Mouse (Mus musculus) MEL (cell line): ENCODE measurements around the gene Il15ra. TPM values are rescaled to one million over a fixed set of nuclear protein-coding genes. Genes with fewer than 3 reads are reported as not detected.

ENCODE experiments used
- DNase-seq: peaks from one replicate; pipeline ENCODE4 v3.0.0; 2011; ENCODE audit warnings: low read depth, low spot score
- H3K27ac ChIP-seq: 2 replicates; pipeline ENCODE4 v1.5.1; 2012; ENCODE audit warnings: low read depth, mild to moderate bottlenecking, control low read depth, low read length, moderate library complexity; ENCODE audit not compliant: control insufficient read depth
- H3K27me3 ChIP-seq, 2 experiments: fragments of 150-350 bp in 1 of 2; sonication (generic) in 1 of 2; 2 replicates each; pipeline ENCODE4 v1.6.1; 2012; ENCODE audit warnings: low read length in 2 of 2, mild to moderate bottlenecking in 2 of 2, improper control_type of control experiment in 1 of 2, moderate library complexity in 1 of 2; ENCODE audit not compliant: insufficient read depth in 2 of 2, control insufficient read depth in 1 of 2
- H3K36me3 ChIP-seq, 2 experiments: 2 replicates each; pipeline ENCODE4 v1.6.1; 2012 to 2014; ENCODE audit warnings: low read length in 2 of 2, improper control_type of control experiment in 1 of 2, inconsistent platforms in 1 of 2, mild to moderate bottlenecking in 1 of 2; ENCODE audit not compliant: insufficient read depth in 2 of 2, control insufficient read depth in 1 of 2
- H3K4me1 ChIP-seq, 2 experiments: fragments of 150-350 bp in 1 of 2; sonication (generic) in 1 of 2; 2 replicates each; pipeline ENCODE4 v1.6.1; 2012; ENCODE audit warnings: low read length in 2 of 2, improper control_type of control experiment in 1 of 2, mild to moderate bottlenecking in 1 of 2; ENCODE audit not compliant: insufficient read depth in 2 of 2, control insufficient read depth in 1 of 2
- H3K4me3 ChIP-seq, 2 experiments: fragments of 150-350 bp in 1 of 2; sonication (generic) in 1 of 2; 2 replicates each; pipeline ENCODE4 v1.5.1; 2012; ENCODE audit warnings: low read depth in 2 of 2, low read length in 2 of 2, mild to moderate bottlenecking in 2 of 2, moderate library complexity in 2 of 2, control low read depth in 1 of 2, improper control_type of control experiment in 1 of 2; ENCODE audit not compliant: control insufficient read depth in 1 of 2, insufficient read depth in 1 of 2
- H3K79me2 ChIP-seq: 2 replicates; pipeline ENCODE4 v1.6.1; 2012; ENCODE audit warnings: mild to moderate bottlenecking, low read length, moderate library complexity; ENCODE audit not compliant: control insufficient read depth, poor library complexity, insufficient read depth
- H3K9ac ChIP-seq: 2 replicates; pipeline ENCODE4 v1.6.1; 2012; ENCODE audit warnings: low read depth, mild to moderate bottlenecking, control low read depth, low read length, moderate library complexity; ENCODE audit not compliant: control insufficient read depth, poor library complexity, severe bottlenecking
- H3K9me3 ChIP-seq: fragments of 150-350 bp; sonication (generic); replicated peaks from 2 replicates; pipeline ENCODE4 v1.6.1; 2012; ENCODE audit warnings: mild to moderate bottlenecking, low read length, improper control_type of control experiment, moderate library complexity; ENCODE audit not compliant: insufficient read depth
- BHLHE40 ChIP-seq: IDR thresholded peaks from 2 replicates; pipeline ENCODE4 v1.6.1; 2012; ENCODE audit warnings: low read depth, mild to moderate bottlenecking, inconsistent platforms, low read length, improper control_type of control experiment, borderline replicate concordance
- CHD1 ChIP-seq: IDR thresholded peaks from 2 replicates; pipeline ENCODE4 v1.6.1; 2012; ENCODE audit warnings: low read depth, mild to moderate bottlenecking, inconsistent platforms, low read length, improper control_type of control experiment
- E2F4 ChIP-seq: IDR thresholded peaks from 2 replicates; pipeline ENCODE4 v1.6.1; 2011; ENCODE audit warnings: low read depth, low read length, improper control_type of control experiment, borderline replicate concordance
- ELF1 ChIP-seq: IDR thresholded peaks from 2 replicates; pipeline ENCODE4 v1.6.1; 2014; ENCODE audit warnings: low read depth, mild to moderate bottlenecking, inconsistent platforms, low read length, improper control_type of control experiment, moderate library complexity
- ETS1 ChIP-seq: IDR thresholded peaks from 2 replicates; pipeline ENCODE4 v1.6.1; 2012; ENCODE audit warnings: low read depth, mild to moderate bottlenecking, inconsistent platforms, low read length, improper control_type of control experiment, moderate library complexity
- GABPA ChIP-seq: IDR thresholded peaks from 2 replicates; pipeline ENCODE4 v1.6.1; 2012; ENCODE audit warnings: low read depth, mild to moderate bottlenecking, inconsistent platforms, low read length, improper control_type of control experiment, moderate library complexity
- HCFC1 ChIP-seq: IDR thresholded peaks from 2 replicates; pipeline ENCODE4 v1.6.1; 2012; ENCODE audit warnings: low read depth, mild to moderate bottlenecking, inconsistent platforms, low read length, improper control_type of control experiment, moderate library complexity
- JUND ChIP-seq: IDR thresholded peaks from 2 replicates; pipeline ENCODE4 v1.6.1; 2011; ENCODE audit warnings: low read depth, mild to moderate bottlenecking, improper control_type of control experiment, low read length
- KAT2A ChIP-seq: conservative IDR thresholded peaks from 2 replicates; pipeline ENCODE4 v1.6.1; 2012; ENCODE audit warnings: low read depth, low read length, improper control_type of control experiment, inconsistent platforms
- MAX ChIP-seq: IDR thresholded peaks from 2 replicates; pipeline ENCODE4 v1.6.1; 2011; ENCODE audit warnings: low read length, improper control_type of control experiment
- MAZ ChIP-seq: IDR thresholded peaks from 2 replicates; pipeline ENCODE4 v1.6.1; 2012; ENCODE audit warnings: low read depth, mild to moderate bottlenecking, inconsistent platforms, low read length, improper control_type of control experiment
- MEF2A ChIP-seq: IDR thresholded peaks from 2 replicates; pipeline ENCODE4 v1.6.1; 2014; ENCODE audit warnings: low read depth, mild to moderate bottlenecking, inconsistent platforms, low read length, improper control_type of control experiment; ENCODE audit not compliant: poor library complexity, insufficient replicate concordance, severe bottlenecking; ENCODE audit errors: extremely low read depth
- MYC ChIP-seq: IDR thresholded peaks from 2 replicates; pipeline ENCODE4 v1.6.1; 2011; ENCODE audit warnings: low read depth, mild to moderate bottlenecking, low read length, improper control_type of control experiment, moderate library complexity
- NELFE ChIP-seq: IDR thresholded peaks from 2 replicates; pipeline ENCODE4 v1.6.1; 2011; ENCODE audit warnings: low read depth, low read length, improper control_type of control experiment
- POLR2AphosphoS2 ChIP-seq: IDR thresholded peaks from 2 replicates; pipeline ENCODE4 v1.6.1; 2011; ENCODE audit warnings: low read length, improper control_type of control experiment
- RAD21 ChIP-seq: IDR thresholded peaks from 2 replicates; pipeline ENCODE4 v1.6.1; 2011; ENCODE audit warnings: mild to moderate bottlenecking, low read depth, low read length, improper control_type of control experiment
- SMC3 ChIP-seq: IDR thresholded peaks from 2 replicates; pipeline ENCODE4 v1.6.1; 2011; ENCODE audit warnings: low read depth, low read length, improper control_type of control experiment
- UBTF ChIP-seq: IDR thresholded peaks from 2 replicates; pipeline ENCODE4 v1.6.1; 2012; ENCODE audit warnings: low read depth, mild to moderate bottlenecking, inconsistent platforms, low read length, improper control_type of control experiment, moderate library complexity, borderline replicate concordance; ENCODE audit not compliant: insufficient read depth
- USF1 ChIP-seq: IDR thresholded peaks from 2 replicates; pipeline ENCODE4 v1.6.1; 2014; ENCODE audit warnings: low read depth, mild to moderate bottlenecking, inconsistent platforms, low read length, improper control_type of control experiment, moderate library complexity
- ZKSCAN1 ChIP-seq: IDR thresholded peaks from 2 replicates; pipeline ENCODE4 v1.6.1; 2012; ENCODE audit warnings: low read depth, mild to moderate bottlenecking, inconsistent platforms, low read length, improper control_type of control experiment, moderate library complexity
- ZNF384 ChIP-seq: IDR thresholded peaks from 2 replicates; pipeline ENCODE4 v1.6.1; 2012; ENCODE audit warnings: low read depth, mild to moderate bottlenecking, inconsistent platforms, low read length, improper control_type of control experiment
- polyA plus RNA-seq, 2 experiments: library from polyadenylated mRNA; stranded (reverse) in 1 of 2; unstranded in 1 of 2; fragments of >175 nt in 1 of 2; fragments of >200 nt in 1 of 2; gene quantifications; 2 replicates each; pipeline versions ENCODE4 v1.2.1 to v1.2.4; 2012; ENCODE audit warnings: low replicate concordance in 2 of 2, low read depth in 1 of 2; ENCODE audit not compliant: insufficient read length in 2 of 2, insufficient read depth in 1 of 2, missing spikeins in 1 of 2
- total RNA-seq: library from RNA; depleted of rRNA; stranded (reverse); fragments of 300-350 nt; gene quantifications from 2 replicates; pipeline ENCODE4 v1.2.3, GENCODE M21; 2012

The Il15ra gene
- total and polyA plus RNA-seq, 3 experiments = 0.50 to 0.95 TPM; not detected in 1

DNA sequence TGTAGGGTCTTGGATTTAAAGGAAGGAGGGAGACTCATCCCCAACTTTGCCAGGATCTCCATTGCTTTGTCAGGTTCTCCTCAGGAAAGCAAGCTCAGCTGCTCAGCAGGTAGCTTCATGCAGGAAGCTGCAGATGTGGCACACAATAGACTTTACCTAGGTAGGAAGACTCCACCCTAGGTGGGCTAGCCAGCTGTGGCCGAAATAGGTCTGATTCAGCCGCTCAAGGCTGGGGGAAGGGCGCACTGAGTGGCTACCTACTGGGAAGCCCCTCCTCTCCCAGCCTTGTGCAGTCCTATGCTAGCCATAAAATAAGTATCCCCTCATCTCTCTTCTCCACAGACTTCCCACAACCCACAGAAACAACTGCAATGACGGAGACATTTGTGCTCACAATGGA is 22.4 kb upstream of the Il15ra start:
- no peak overlapping the region for H3K27ac ChIP-seq
- H3K79me2 ChIP-seq = no peaks in the 10 kb centered on the region
- no peak for TF ChIP-seq MAZ
- no peak for TF ChIP-seq MAX
- TF ChIP-seq E2F4 = no peak
- TF ChIP-seq JUND = no peak
- no peak for TF ChIP-seq GABPA
- no peak for TF ChIP-seq MYC
- no peak for TF ChIP-seq ELF1
- TF ChIP-seq UBTF = no peak
- no peak for TF ChIP-seq MEF2A
- no peak for TF ChIP-seq NELFE
- no peak for TF ChIP-seq BHLHE40
- TF ChIP-seq HCFC1 = no peak
- TF ChIP-seq KAT2A = no peak
- DNase-seq = no peak
- H3K36me3 ChIP-seq = no peaks in the 10 kb centered on the region
- H3K9ac ChIP-seq = no peak overlapping the region
- H3K4me1 ChIP-seq = no peaks in the 10 kb centered on the region
- H3K27me3 ChIP-seq = peaks cover 2 to 17% of the 10 kb centered on the region in 2 experiments
- no peak overlapping the region for H3K4me3 ChIP-seq
- no peaks in the 10 kb centered on the region for H3K9me3 ChIP-seq

DNA sequence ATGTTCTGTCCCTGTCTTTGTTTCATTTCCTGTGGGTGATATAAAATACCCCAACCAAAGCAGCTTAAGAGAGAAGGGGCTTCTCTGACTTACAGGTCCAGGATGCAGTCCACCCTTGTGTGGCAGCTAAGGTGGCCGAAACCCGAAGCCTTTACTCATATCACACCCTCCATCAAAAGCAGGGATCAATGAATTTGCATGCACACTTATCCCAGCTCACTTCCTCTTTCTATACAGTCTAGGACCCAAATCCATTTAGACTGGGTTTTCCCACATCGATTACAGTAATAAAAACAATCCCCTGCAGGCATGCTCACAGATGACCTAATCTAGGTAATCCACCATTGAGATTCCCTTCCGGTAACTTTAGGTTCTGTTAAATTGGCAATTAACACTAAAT is 18.6 kb upstream of the Il15ra start:
- Histone ChIP-seq H3K4me3 (no peak overlapping the region), H3K36me3 (no peaks in the 10 kb centered on the region), H3K4me1 (no peaks in the 10 kb centered on the region), H3K9me3 (no peaks in the 10 kb centered on the region), H3K79me2 (no peaks in the 10 kb centered on the region), H3K27ac (no peak overlapping the region), H3K9ac (no peak overlapping the region), H3K27me3 (peaks cover 0 to 14% of the 10 kb centered on the region in 2 experiments)
- TF ChIP-seq JUND (no peak), MYC (no peak), ETS1 (no peak), POLR2AphosphoS2 (no peak), USF1 (no peak), RAD21 (no peak), E2F4 (no peak), BHLHE40 (no peak), MEF2A (no peak), CHD1 (no peak), ZNF384 (no peak), SMC3 (no peak), ZKSCAN1 (no peak)
- no peak for DNase-seq
